Mouse (Mus musculus): ENCODE measurements around the gene Olfr503. TPM values are rescaled to one million over a fixed set of nuclear protein-coding genes. Genes with fewer than 3 reads are reported as not detected.
"Not testable (repeated sequence)": the region's sequence is repeated elsewhere in the genome, so short reads cannot be mapped to it uniquely, and the experiment has no call there.

The Olfr503 gene
- polyA plus RNA-seq (2014; fragmentation: Nextera tagmentation; extraction: Ambion mirVana) = not detected in 2 replicates

DNA sequence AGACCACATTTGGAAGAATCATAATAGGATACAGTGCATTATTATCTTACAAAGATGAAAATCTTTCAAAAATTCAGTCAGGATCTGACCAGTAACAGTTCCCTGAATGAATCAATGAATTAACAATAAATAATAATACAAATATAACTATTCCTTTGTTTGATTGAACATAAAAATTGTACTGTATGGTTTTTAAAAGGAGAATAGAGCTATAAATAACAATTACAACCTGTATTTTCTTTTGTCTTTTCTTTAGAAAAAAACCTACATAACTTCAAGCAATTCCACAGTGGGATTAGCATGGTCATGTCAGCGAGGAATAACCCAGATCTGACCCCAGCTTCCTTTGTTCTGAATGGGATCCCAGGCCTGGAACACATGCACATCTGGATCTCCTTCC is at the start of gene Olfr503:
TSS of gene Olfr503 (plus strand) at position 301 of the 400 bp plus-strand sequence.
- not testable (repeated sequence) for H3K27me3 ChIP-seq (ENCODE audit: control insufficient read depth, insufficient read depth, low read length); ATAC-seq (ENCODE audit: low FRiP score); H3K4me3 ChIP-seq (ENCODE audit: low read depth, low read length); H3K27ac ChIP-seq (ENCODE audit: low read depth, low read length); H3K4me1 ChIP-seq (ENCODE audit: control insufficient read depth, insufficient read depth, low read length); DNase-seq (ENCODE audit: low spot score, missing footprints); H3K4me2 ChIP-seq; H3K9me3 ChIP-seq (ENCODE audit: control insufficient read depth, low read length); H3K36me3 ChIP-seq (ENCODE audit: control insufficient read depth, insufficient read depth, low read length); H3K9ac ChIP-seq (ENCODE audit: low read length)
- 75% methylated on average over 1 of the region's 1 CpGs for WGBS

DNA sequence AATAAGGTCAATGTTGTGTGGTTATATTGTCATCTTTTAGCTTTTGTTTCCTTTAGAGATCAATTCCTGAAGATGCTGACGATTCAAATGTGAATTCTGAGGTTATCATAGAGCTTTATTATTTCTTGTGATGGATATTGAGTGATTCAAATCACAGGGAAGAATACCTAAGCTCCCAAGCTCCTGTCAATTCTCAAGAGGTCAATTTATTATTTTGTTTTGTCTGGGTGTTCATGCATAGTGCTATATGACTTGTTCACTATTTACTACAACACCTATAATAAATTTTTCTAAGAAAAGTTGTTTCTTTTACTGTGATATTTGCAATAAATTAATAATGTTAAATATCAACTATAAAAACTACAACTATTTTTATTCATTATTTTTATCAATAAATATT is 19.4 kb upstream of the Olfr503 start, which contains the start of gene Olfr502:
TSS of gene Olfr502 (minus strand) at position 101 of the 400 bp plus-strand sequence.
- no peak within 1 kb of the TSS for H3K27ac ChIP-seq (ENCODE audit: low read depth, low read length)
- ATAC-seq (ENCODE audit: low FRiP score) = no peak

DNA sequence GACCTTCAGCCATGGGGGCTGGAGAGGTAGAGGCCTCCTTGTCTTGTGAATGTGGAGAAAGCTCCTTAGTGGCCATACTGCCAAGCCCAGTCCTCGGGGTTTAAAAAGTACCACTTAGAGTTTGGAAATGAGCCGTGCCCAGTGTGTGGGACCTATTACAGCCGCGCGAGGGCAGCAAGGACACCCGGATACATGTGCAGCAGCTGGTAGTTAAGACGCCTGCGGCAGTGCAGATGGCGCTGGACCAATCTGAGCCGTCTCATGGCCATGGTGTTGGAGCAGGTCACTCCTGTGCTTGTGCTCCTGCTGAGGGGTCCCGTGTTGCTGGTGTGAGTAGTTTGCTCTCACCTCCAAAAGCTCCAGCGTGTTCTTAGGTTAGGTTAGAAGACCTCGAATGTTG is 1.9 kb upstream of the Olfr503 start:
- Histone ChIP-seq H3K27ac (ENCODE audit: low read depth, low read length) (no peak overlapping the region), H3K36me3 (ENCODE audit: control insufficient read depth, insufficient read depth, low read length) (no peaks in the 10 kb centered on the region), H3K27me3 (ENCODE audit: control insufficient read depth, insufficient read depth, low read length) (no peaks in the 10 kb centered on the region), H3K4me3 (ENCODE audit: low read depth, low read length) (no peak overlapping the region), H3K4me1 (ENCODE audit: control insufficient read depth, insufficient read depth, low read length) (no peaks in the 10 kb centered on the region), H3K9me3 (ENCODE audit: control insufficient read depth, low read length) (no peaks in the 10 kb centered on the region), H3K9ac (ENCODE audit: low read length) (no peak overlapping the region), H3K4me2 (no peak overlapping the region)
- DNase-seq (ENCODE audit: low spot score, missing footprints) = no peak
- 88% methylated on average over 13 of the region's 13 CpGs for WGBS
- ATAC-seq (ENCODE audit: low FRiP score) = no peak

More for the DNA sequence above, 19.4 kb upstream of the Olfr503 start, which contains the start of gene Olfr502:
- Histone ChIP-seq H3K36me3 (ENCODE audit: control insufficient read depth, insufficient read depth, low read length) (no peaks in the 10 kb centered on the region), H3K4me1 (ENCODE audit: control insufficient read depth, insufficient read depth, low read length) (no peaks in the 10 kb centered on the region), H3K27me3 (ENCODE audit: control insufficient read depth, insufficient read depth, low read length) (no peaks in the 10 kb centered on the region), H3K4me3 (ENCODE audit: low read depth, low read length) (no peak within 1 kb of the TSS), H3K4me2 (no peak within 1 kb of the TSS), H3K9me3 (ENCODE audit: control insufficient read depth, low read length) (no peaks in the 10 kb centered on the region), H3K9ac (ENCODE audit: low read length) (no peak within 1 kb of the TSS)
- WGBS = 86% methylated on average over 1 of the region's 1 CpGs
- no peak for DNase-seq (ENCODE audit: low spot score, missing footprints)

DNA sequence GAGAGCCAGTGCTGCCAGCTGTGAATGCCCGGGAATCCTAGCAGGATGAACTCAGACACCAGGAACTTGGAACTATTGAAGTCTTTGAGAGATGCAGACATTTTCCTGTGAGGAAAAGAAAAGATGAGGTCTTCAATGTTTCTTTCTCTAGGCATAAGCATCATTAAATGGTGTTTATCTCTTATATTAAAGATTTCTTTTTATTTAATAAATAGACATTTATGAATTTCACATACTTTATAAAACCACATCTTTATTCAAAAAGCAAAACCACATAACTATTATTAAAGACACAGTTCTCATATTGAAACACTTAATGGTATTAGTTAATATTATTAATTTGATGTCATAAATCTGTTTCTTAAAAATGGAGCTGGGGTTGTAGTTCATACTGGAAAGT is 21.4 kb downstream of the Olfr503 start, which contains the start of gene Olfr504:
TSS of gene Olfr504 (minus strand) at position 101 of the 400 bp plus-strand sequence.
- Histone ChIP-seq H3K4me3 (ENCODE audit: low read depth, low read length) (no peak within 1 kb of the TSS), H3K4me2 (no peak within 1 kb of the TSS), H3K9me3 (ENCODE audit: control insufficient read depth, low read length) (no peaks in the 10 kb centered on the region), H3K27me3 (ENCODE audit: control insufficient read depth, insufficient read depth, low read length) (no peaks in the 10 kb centered on the region), H3K36me3 (ENCODE audit: control insufficient read depth, insufficient read depth, low read length) (no peaks in the 10 kb centered on the region), H3K4me1 (ENCODE audit: control insufficient read depth, insufficient read depth, low read length) (no peaks in the 10 kb centered on the region), H3K27ac (ENCODE audit: low read depth, low read length) (no peak within 1 kb of the TSS), H3K9ac (ENCODE audit: low read length) (no peak within 1 kb of the TSS)
- 90% methylated on average over 1 of the region's 1 CpGs for WGBS
- ATAC-seq (ENCODE audit: low FRiP score) = no peak
- no peak for DNase-seq (ENCODE audit: low spot score, missing footprints)

DNA sequence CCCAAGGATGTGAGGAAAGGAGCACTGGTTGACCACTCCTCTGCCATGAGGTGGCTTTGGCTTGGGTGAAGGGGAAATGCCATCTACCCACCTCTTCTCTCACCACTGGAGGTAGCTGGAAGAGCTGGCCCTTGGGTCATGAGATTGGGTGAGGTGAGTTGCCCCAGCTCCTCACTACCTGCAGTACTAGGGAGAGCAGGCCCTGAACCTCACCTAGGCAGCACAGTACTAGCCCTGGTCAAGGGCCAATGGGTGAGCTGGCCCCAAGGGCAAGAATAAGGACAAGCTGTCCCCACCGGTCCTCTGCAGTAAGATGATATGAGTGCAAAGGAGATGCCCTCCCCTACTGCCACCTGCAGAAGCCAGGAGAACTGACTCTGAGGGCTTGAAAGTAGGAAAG is 45.5 kb downstream of the Olfr503 start:
- no peak overlapping the region for H3K4me3 ChIP-seq (ENCODE audit: low read depth, low read length)
- H3K36me3 ChIP-seq (ENCODE audit: control insufficient read depth, insufficient read depth, low read length) = no peaks in the 10 kb centered on the region
- H3K27ac ChIP-seq (ENCODE audit: low read depth, low read length) = no peak overlapping the region
- ATAC-seq (ENCODE audit: low FRiP score) (no peak; the same call in 1 of the 2 replicates), DNase-seq (ENCODE audit: low spot score, missing footprints) (no peak)
- no peaks in the 10 kb centered on the region for H3K27me3 ChIP-seq (ENCODE audit: control insufficient read depth, insufficient read depth, low read length)
- H3K4me2 ChIP-seq = no peak overlapping the region
- WGBS = 92% methylated on average over 1 of the region's 1 CpGs
- H3K9ac ChIP-seq (ENCODE audit: low read length) = no peak overlapping the region
- H3K4me1 ChIP-seq (ENCODE audit: control insufficient read depth, insufficient read depth, low read length) = no peaks in the 10 kb centered on the region
- H3K9me3 ChIP-seq (ENCODE audit: control insufficient read depth, low read length) = no peaks in the 10 kb centered on the region

Other genes with a start within 250 kb of the Olfr503 start
- gene Olfr491, start 231.1 kb upstream of the Olfr503 start, polyA plus RNA-seq (2014; fragmentation: Nextera tagmentation; extraction: Ambion mirVana) = not detected in 2 replicates
- gene Olfr492, start 220.9 kb upstream of the Olfr503 start, polyA plus RNA-seq (2014; fragmentation: Nextera tagmentation; extraction: Ambion mirVana) = not detected in 2 replicates
- gene Olfr493, start 197.5 kb upstream of the Olfr503 start, polyA plus RNA-seq (2014; fragmentation: Nextera tagmentation; extraction: Ambion mirVana) = not detected in 2 replicates
- not detected in 2 replicates for gene Olfr494, start 179.2 kb upstream of the Olfr503 start, polyA plus RNA-seq (2014; fragmentation: Nextera tagmentation; extraction: Ambion mirVana)
- not detected in 2 replicates for gene Olfr495, start 151.4 kb upstream of the Olfr503 start, polyA plus RNA-seq (2014; fragmentation: Nextera tagmentation; extraction: Ambion mirVana)
- gene Olfr497, start 124.1 kb upstream of the Olfr503 start, polyA plus RNA-seq (2014; fragmentation: Nextera tagmentation; extraction: Ambion mirVana) = not detected in 2 replicates
- not detected in 2 replicates for gene Olfr498, start 79.2 kb upstream of the Olfr503 start, polyA plus RNA-seq (2014; fragmentation: Nextera tagmentation; extraction: Ambion mirVana)
- gene Olfr502, start 19.5 kb upstream of the Olfr503 start, polyA plus RNA-seq (2014; fragmentation: Nextera tagmentation; extraction: Ambion mirVana) = not detected in 2 replicates
- gene Olfr504, start 21.3 kb downstream of the Olfr503 start, polyA plus RNA-seq (2014; fragmentation: Nextera tagmentation; extraction: Ambion mirVana) = not detected in 2 replicates
- not detected in 2 replicates for gene Olfr506, start 66.3 kb downstream of the Olfr503 start, polyA plus RNA-seq (2014; fragmentation: Nextera tagmentation; extraction: Ambion mirVana)
- gene Olfr507, start 77.3 kb downstream of the Olfr503 start, polyA plus RNA-seq (2014; fragmentation: Nextera tagmentation; extraction: Ambion mirVana) = not detected in 2 replicates
- not detected in 2 replicates for gene Olfr508, start 85.5 kb downstream of the Olfr503 start, polyA plus RNA-seq (2014; fragmentation: Nextera tagmentation; extraction: Ambion mirVana)
- not detected in 2 replicates for gene Olfr509, start 107.4 kb downstream of the Olfr503 start, polyA plus RNA-seq (2014; fragmentation: Nextera tagmentation; extraction: Ambion mirVana)
- not detected in 2 replicates for gene Olfr510, start 121.9 kb downstream of the Olfr503 start, polyA plus RNA-seq (2014; fragmentation: Nextera tagmentation; extraction: Ambion mirVana)
- not detected in 2 replicates for gene Olfr512, start 168.8 kb downstream of the Olfr503 start, polyA plus RNA-seq (2014; fragmentation: Nextera tagmentation; extraction: Ambion mirVana)
- not detected in 2 replicates for gene Olfr513, start 206.4 kb downstream of the Olfr503 start, polyA plus RNA-seq (2014; fragmentation: Nextera tagmentation; extraction: Ambion mirVana)